Mouse (Mus musculus): Measurements from ENCODE around the gene Ube2dnl2.

Gene Ube2dnl2

GRCm38 (mm10) chrX:114907282-114907681, at the start of gene Ube2dnl2:
Gene Ube2dnl2, plus strand, starts transcription at chrX:114907582.
- DNase-seq (ENCODE audit: low read depth, low spot score) = no peak

- no peak for DNase-seq (ENCODE audit: low read depth, low spot score)
Measured at GRCm38 (mm10) chrX:114895489-114895888, 11.9 kb upstream of the Ube2dnl2 start.

- DNase-seq (ENCODE audit: low read depth, low spot score) = no peak
Measured at GRCm38 (mm10) chrX:114897506-114897905, 9.9 kb upstream of the Ube2dnl2 start.

- DNase-seq (ENCODE audit: low read depth, low spot score) = no peak
Measured at GRCm38 (mm10) chrX:114903391-114903790, 4.0 kb upstream of the Ube2dnl2 start.

GRCm38 (mm10) chrX:114904712-114905111, 2.7 kb upstream of the Ube2dnl2 start, which contains the start of gene Ube2dnl1:
Gene Ube2dnl1, plus strand, starts transcription at chrX:114905012.
- DNase-seq (ENCODE audit: low read depth, low spot score) = no peak

- no peak for DNase-seq (ENCODE audit: low read depth, low spot score)
Measured at GRCm38 (mm10) chrX:114955066-114955465, 47.7 kb downstream of the Ube2dnl2 start.
